Mouse (Mus musculus) heart, postnatal 0 days (tissue): ENCODE measurements at regions not wholly inside any gene's neighbourhood (a gene's known extent, or its start where the extent isn't known, plus 50 kb on each side); places are given as distances from the start of the nearest gene placed in this dataset.

ENCODE experiments used
- ATAC-seq: fragments of 200-750 bp; cut with Nextera tagmentation; 2 replicates; pipeline ENCODE4 v1.8.0; 2017; ENCODE audit warnings: low read depth, moderate number of reproducible peaks, moderate library complexity; ENCODE audit not compliant: insufficient read depth
- DNase-seq: peaks from one replicate; pipeline ENCODE4 v3.0.0-alpha.2; 2016; ENCODE audit warnings: low spot score
- H3K27ac ChIP-seq: fragments of 300-500 bp; sonication (generic); 2 replicates; pipeline ENCODE4 v1.5.1; 2014; ENCODE audit warnings: low read depth, mild to moderate bottlenecking
- H3K27me3 ChIP-seq: fragments of 300-500 bp; sonication (generic); 2 replicates; pipeline ENCODE4 v1.6.1; 2014; ENCODE audit warnings: low read length, mixed read lengths; ENCODE audit not compliant: control insufficient read depth, insufficient read depth
- H3K36me3 ChIP-seq: fragments of 300-500 bp; sonication (generic); replicated peaks from 2 replicates; pipeline ENCODE4 v1.6.1; 2014; ENCODE audit warnings: low read length, mixed read lengths; ENCODE audit not compliant: control insufficient read depth, insufficient read depth
- H3K4me1 ChIP-seq: fragments of 300-500 bp; sonication (generic); 2 replicates; pipeline ENCODE4 v1.6.1; 2014; ENCODE audit warnings: antibody characterized with exemption; ENCODE audit not compliant: control insufficient read depth, insufficient read depth
- H3K4me2 ChIP-seq: fragments of 300-500 bp; sonication (generic); 2 replicates; pipeline ENCODE4 v1.6.1; 2014; ENCODE audit warnings: low read depth, mild to moderate bottlenecking, low read length, moderate library complexity
- H3K4me3 ChIP-seq: fragments of 300-500 bp; sonication (generic); 2 replicates; pipeline ENCODE4 v1.5.1; 2014; ENCODE audit warnings: low read depth, low read length
- H3K9ac ChIP-seq: fragments of 300-500 bp; sonication (generic); replicated peaks from 2 replicates; pipeline ENCODE4 v1.6.1; 2014; ENCODE audit warnings: low read depth, low read length, mixed read lengths
- H3K9me3 ChIP-seq: fragments of 300-500 bp; sonication (generic); replicated peaks from 2 replicates; pipeline ENCODE4 v1.6.1; 2016; ENCODE audit warnings: low read length; ENCODE audit not compliant: control insufficient read depth
- CTCF ChIP-seq: IDR thresholded peaks from 2 replicates; pipeline ENCODE4 v1.5.1; 2016; ENCODE audit warnings: antibody characterized with exemption, control low read depth, low read depth
- EP300 ChIP-seq: IDR thresholded peaks from 2 replicates; pipeline ENCODE4 v1.6.1; 2016; ENCODE audit warnings: antibody characterized with exemption, low read depth
- WGBS: fragments of 180-500 bp; shearing (Covaris S2); extraction: QIAGEN DNeasy Blood & Tissue Kit; methylation state at CpG from one replicate; pipeline ENCODE4 v1.1.7; 2014; 5-methylcytosine and 5-hydroxymethylcytosine counted together

DNA sequence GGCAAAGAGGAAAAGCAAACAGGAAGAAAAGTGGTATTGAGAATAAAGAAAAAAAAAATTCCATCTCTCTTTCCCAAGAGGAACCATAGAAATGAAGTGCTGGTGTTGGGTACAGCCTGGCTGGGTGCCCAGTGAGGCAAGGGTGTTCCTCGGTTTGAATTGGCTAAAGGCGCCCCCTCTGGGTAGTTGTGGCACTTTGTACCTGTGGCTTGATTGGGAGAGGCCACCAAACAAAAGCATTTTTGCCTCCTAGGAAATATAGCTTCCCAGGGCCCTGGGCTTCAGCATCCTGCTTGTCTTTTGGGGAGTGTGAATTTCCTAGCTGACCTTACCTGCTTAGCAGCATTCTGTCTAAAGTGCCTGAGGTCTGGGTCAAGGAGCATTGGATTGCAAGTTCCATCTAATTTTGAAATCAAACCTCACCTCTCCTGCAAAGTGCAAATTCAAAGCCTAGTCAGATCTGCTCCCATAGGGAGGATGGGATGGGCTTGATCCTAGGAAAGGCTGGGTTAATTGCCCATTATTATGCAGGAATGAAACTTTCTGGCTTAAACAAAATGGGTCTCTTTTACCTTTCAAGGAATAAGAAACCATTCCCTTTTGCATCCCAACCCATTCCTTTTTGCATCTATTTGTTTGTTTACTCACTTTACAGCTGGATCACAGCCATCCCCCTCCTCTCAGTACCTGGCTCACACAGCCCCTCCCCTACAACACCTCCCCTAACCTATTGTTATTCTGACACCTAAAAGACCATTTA is 169.0 kb upstream of the Lrtm1 start:
- H3K9ac ChIP-seq, result no peak overlapping the region
- no peaks in the 10 kb centered on the region; the same call in 1 of the 2 replicates for H3K4me1 ChIP-seq
- no peak overlapping the region for H3K4me3 ChIP-seq
- H3K9me3 ChIP-seq, result no peaks in the 10 kb centered on the region
- H3K4me2 ChIP-seq, result no peak overlapping the region
- H3K27me3 ChIP-seq, result no peaks in the 10 kb centered on the region
- ATAC-seq (no peak), DNase-seq (peak; percentile 9)
- no peaks in the 10 kb centered on the region for H3K36me3 ChIP-seq
- 18% methylated on average over 2 of the region's 2 CpGs for WGBS
- no peak for TF ChIP-seq EP300
- TF ChIP-seq CTCF, result peak; percentile 31
- H3K27ac ChIP-seq, result no peak overlapping the region
